Mouse (Mus musculus): ENCODE data around the gene Olfr535. TPM values are rescaled to one million over a fixed set of nuclear protein-coding genes. Genes with fewer than 3 reads are reported as not detected.
"Not testable (repeated sequence)": the region's sequence is repeated elsewhere in the genome, so short reads cannot be mapped to it uniquely, and the experiment has no call there.

Olfr535 gene
- polyA plus RNA-seq (2012; rRNA removed): not detected in 2 replicates

DNA sequence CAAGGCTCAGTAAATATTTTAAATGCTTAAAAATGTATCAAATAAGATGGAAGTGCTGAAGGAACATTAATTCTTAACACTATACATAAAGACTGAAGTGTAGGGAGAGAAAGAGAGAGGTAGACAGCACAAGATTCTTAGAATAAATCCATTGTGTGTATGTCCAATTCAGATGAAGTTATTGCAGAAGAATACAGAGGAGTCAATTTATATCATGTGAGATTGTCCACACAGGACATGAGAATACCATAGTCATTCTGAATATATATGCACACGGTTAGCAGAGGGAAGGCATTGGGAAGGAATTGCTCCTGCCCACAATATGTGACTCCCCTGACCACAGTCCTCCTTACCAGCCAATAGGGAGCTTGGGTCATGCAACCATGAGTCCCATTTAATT, at the start of gene Olfr535:
TSS of gene Olfr535 (plus strand) at position 301 of the 400 bp plus-strand sequence.
- Histone ChIP-seq H3K27ac (ENCODE audit: insufficient read depth, low read length) (no peak within 1 kb of the TSS), H3K4me1 (ENCODE audit: control insufficient read depth, insufficient read depth, low read length) (no peaks in the 10 kb centered on the region), H3K27me3 (ENCODE audit: control insufficient read depth, insufficient read depth, low read length) (no peaks in the 10 kb centered on the region), H3K4me3 (replicated peaks; ENCODE audit: insufficient read depth, low read depth, low read length) (no peak within 1 kb of the TSS)
- TF ChIP-seq CTCF (IDR thresholded peaks at IDR 0.05; ENCODE audit: borderline replicate concordance, insufficient read depth, low read depth, low read length): no peak
- no peak for TF ChIP-seq POLR2A (IDR thresholded peaks at IDR 0.05; ENCODE audit: borderline replicate concordance, insufficient read depth, low read length)
- no peak for DNase-seq
- WGBS: 82% methylated on average over 1 of the region's 1 CpGs

DNA sequence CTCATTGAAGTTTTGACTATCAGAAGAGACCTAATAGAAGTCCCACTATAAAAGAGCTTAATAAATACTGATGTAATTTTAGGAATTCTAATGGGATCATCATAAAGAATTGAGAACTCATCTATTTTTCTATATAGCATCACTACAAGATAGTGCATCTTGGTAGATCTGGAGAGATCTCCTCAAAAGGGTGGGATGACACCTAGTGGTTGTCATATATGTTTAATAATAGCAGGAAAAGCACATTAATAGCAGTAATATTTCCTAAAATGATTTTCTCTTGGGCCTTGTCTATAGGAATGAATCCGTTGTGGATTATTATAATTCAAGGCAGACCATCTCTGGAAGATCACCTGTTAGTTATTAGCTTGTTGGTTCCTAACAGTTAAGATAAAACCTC, 40.9 kb upstream of the Olfr535 start:
- H3K4me1 ChIP-seq (ENCODE audit: control insufficient read depth, insufficient read depth, low read length): no peaks in the 10 kb centered on the region
- TF ChIP-seq POLR2A (IDR thresholded peaks at IDR 0.05; ENCODE audit: borderline replicate concordance, insufficient read depth, low read length) (no peak), CTCF (IDR thresholded peaks at IDR 0.05; ENCODE audit: borderline replicate concordance, insufficient read depth, low read depth, low read length) (no peak)
- no peaks in the 10 kb centered on the region for H3K27me3 ChIP-seq (ENCODE audit: control insufficient read depth, insufficient read depth, low read length)
- no peak for DNase-seq
- H3K27ac ChIP-seq (ENCODE audit: insufficient read depth, low read length): no peak overlapping the region
- WGBS: 83% methylated on average over 1 of the region's 1 CpGs
- H3K4me3 ChIP-seq (replicated peaks; ENCODE audit: insufficient read depth, low read depth, low read length): no peak overlapping the region

DNA sequence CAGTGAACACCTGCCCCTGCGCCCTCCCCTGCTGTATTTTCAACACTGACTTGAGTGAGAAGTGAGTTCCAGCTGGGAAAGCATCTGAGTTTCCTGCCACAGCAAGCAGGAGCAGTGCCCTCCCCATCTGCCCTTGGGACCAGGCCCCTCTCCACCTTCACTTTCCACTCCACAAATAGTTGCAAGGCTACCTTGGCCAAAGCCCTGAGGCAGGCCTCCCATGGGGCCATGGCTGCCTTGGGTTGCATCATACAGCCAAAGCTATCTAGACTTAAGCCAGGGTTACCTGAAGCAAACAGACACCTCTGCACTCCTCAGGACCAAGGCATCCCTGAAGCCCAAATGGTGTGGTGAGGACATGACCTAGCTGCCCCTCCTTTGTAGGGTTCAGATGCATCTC, 20.9 kb upstream of the Olfr535 start, which contains the start of gene Olfr533:
TSS of gene Olfr533 (plus strand) at position 301 of the 400 bp plus-strand sequence.
- not testable (repeated sequence) for DNase-seq; H3K4me1 ChIP-seq (ENCODE audit: control insufficient read depth, insufficient read depth, low read length); H3K4me3 ChIP-seq (replicated peaks; ENCODE audit: insufficient read depth, low read depth, low read length); H3K27me3 ChIP-seq (ENCODE audit: control insufficient read depth, insufficient read depth, low read length); H3K27ac ChIP-seq (ENCODE audit: insufficient read depth, low read length)
- WGBS: 80% methylated on average over 1 of the region's 1 CpGs

DNA sequence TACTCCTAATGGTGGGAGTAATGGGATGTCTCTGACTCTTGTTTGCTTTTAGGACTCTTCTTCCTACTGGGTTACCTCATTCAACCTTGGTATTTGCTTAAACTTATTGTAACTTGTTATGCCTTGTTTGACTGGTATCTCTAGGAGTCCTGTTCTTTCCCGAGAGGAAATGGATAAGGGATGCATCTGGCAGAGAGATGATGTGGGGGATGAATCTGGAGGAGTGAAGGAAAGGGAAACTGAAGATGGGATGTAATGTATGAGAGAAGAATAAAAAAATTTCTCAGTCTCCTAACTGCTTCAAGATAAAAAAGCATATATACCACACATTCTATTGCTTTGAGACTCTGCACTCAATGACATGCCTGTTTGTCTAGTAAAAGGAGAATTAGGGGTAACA, 6.1 kb upstream of the Olfr535 start:
- TF ChIP-seq CTCF (IDR thresholded peaks at IDR 0.05; ENCODE audit: borderline replicate concordance, insufficient read depth, low read depth, low read length) (no peak), POLR2A (IDR thresholded peaks at IDR 0.05; ENCODE audit: borderline replicate concordance, insufficient read depth, low read length) (no peak)
- WGBS: 74% methylated on average over 1 of the region's 1 CpGs
- Histone ChIP-seq H3K4me3 (replicated peaks; ENCODE audit: insufficient read depth, low read depth, low read length) (no peak overlapping the region), H3K4me1 (ENCODE audit: control insufficient read depth, insufficient read depth, low read length) (no peaks in the 10 kb centered on the region), H3K27me3 (ENCODE audit: control insufficient read depth, insufficient read depth, low read length) (no peaks in the 10 kb centered on the region), H3K27ac (ENCODE audit: insufficient read depth, low read length) (no peak overlapping the region)
- no peak for DNase-seq

DNA sequence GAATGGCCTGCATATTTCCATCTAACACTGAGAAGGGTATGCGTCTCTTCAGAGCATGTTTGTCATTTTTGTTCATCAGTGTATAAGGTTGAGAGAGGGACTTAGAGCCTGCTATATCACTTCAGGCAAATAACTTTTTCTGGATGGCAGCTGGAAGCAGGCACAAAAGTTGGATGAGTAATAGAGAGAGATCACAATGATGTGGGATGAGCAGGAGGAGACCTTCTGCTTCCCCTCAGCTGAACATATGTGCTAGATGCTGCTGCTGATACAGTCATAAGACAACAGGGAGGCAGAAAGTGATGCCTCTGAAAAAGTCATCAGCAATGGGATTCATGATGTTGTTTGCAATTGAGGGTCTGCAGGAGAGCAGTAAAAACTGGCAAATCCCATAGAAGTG, 5.3 kb upstream of the Olfr535 start:
- H3K27ac ChIP-seq (ENCODE audit: insufficient read depth, low read length): no peak overlapping the region
- WGBS: 93% methylated on average over 1 of the region's 1 CpGs

DNA sequence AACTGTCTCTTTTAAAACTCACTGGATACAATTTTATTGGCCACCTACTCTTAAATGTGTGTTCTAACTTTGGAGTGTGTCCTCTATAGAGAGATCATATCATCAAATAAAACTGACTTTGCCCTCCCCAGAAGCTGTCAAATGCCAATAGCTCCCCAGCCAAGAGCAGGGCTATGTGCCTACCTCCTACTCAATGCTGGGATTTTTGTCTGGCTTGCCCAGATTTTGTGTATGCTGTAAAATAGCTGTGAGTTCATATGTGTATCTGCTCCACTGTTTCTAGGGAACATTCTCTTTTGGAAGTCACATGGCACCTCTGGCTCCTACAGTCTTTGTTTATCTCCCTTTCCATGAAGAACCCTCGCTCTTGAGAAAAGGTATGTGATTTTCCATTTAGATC, 5.0 kb downstream of the Olfr535 start:
- Histone ChIP-seq H3K27ac (ENCODE audit: insufficient read depth, low read length) (no peak overlapping the region), H3K4me1 (ENCODE audit: control insufficient read depth, insufficient read depth, low read length) (no peaks in the 10 kb centered on the region), H3K27me3 (ENCODE audit: control insufficient read depth, insufficient read depth, low read length) (no peaks in the 10 kb centered on the region), H3K4me3 (replicated peaks; ENCODE audit: insufficient read depth, low read depth, low read length) (no peak overlapping the region)
- no peak for TF ChIP-seq POLR2A (IDR thresholded peaks at IDR 0.05; ENCODE audit: borderline replicate concordance, insufficient read depth, low read length)
- no peak for TF ChIP-seq CTCF (IDR thresholded peaks at IDR 0.05; ENCODE audit: borderline replicate concordance, insufficient read depth, low read depth, low read length)
- no peak for DNase-seq
- WGBS: 75% methylated on average over 1 of the region's 1 CpGs

More for the DNA sequence above, 5.3 kb upstream of the Olfr535 start:
- TF ChIP-seq POLR2A (IDR thresholded peaks at IDR 0.05; ENCODE audit: borderline replicate concordance, insufficient read depth, low read length) (no peak), CTCF (IDR thresholded peaks at IDR 0.05; ENCODE audit: borderline replicate concordance, insufficient read depth, low read depth, low read length) (no peak)
- Histone ChIP-seq H3K4me3 (replicated peaks; ENCODE audit: insufficient read depth, low read depth, low read length) (no peak overlapping the region), H3K4me1 (ENCODE audit: control insufficient read depth, insufficient read depth, low read length) (no peaks in the 10 kb centered on the region), H3K27me3 (ENCODE audit: control insufficient read depth, insufficient read depth, low read length) (no peaks in the 10 kb centered on the region)
- DNase-seq: no peak

DNA sequence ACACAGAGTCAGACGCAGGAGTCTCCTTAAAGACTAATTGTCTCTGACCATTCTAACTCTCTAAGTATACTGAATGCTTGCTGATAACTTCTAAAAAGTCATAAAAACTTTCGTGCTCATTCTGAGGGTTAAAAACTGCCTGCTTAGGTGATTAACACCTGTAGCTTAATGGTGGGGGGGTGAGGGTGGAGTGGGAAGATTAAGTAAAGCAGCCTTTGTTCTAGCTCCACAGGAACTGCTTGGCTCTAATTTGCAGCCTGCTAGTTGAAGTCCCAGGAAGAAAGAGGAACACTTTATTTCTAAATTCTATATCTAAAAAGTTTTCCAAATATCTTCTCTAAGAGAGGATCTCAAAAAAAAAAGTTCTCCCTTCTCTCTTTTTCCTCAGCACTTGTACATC, 10.2 kb downstream of the Olfr535 start:
- H3K27me3 ChIP-seq (ENCODE audit: control insufficient read depth, insufficient read depth, low read length): no peaks in the 10 kb centered on the region

DNA sequence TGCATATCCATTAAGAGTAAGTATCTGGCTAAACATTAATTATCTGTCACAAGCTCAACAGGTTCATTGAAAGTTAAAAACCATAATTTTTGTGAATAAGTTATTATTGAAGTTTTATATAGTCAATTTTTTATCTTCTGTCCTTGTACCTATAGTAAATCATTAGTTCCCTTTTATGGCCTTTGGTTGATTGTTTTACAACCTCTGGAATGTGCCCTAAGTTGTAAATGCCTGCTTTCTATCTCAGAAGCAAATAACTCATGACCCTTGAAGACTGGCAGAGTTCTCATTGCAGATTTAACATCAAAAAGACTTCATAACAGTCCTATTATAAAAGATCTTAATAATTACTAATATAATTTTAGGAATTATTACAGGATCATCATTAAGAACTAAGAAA, 10.7 kb downstream of the Olfr535 start:
- Histone ChIP-seq H3K27ac (ENCODE audit: insufficient read depth, low read length) (no peak overlapping the region), H3K4me3 (replicated peaks; ENCODE audit: insufficient read depth, low read depth, low read length) (no peak overlapping the region), H3K27me3 (ENCODE audit: control insufficient read depth, insufficient read depth, low read length) (no peaks in the 10 kb centered on the region), H3K4me1 (ENCODE audit: control insufficient read depth, insufficient read depth, low read length) (no peaks in the 10 kb centered on the region)
- TF ChIP-seq CTCF (IDR thresholded peaks at IDR 0.05; ENCODE audit: borderline replicate concordance, insufficient read depth, low read depth, low read length) (no peak), POLR2A (IDR thresholded peaks at IDR 0.05; ENCODE audit: borderline replicate concordance, insufficient read depth, low read length) (no peak)
- DNase-seq: no peak

More for the DNA sequence above, 10.2 kb downstream of the Olfr535 start:
- WGBS: 56% methylated on average over 2 of the region's 2 CpGs
- no peak for DNase-seq
- Histone ChIP-seq H3K27ac (ENCODE audit: insufficient read depth, low read length) (no peak overlapping the region), H3K4me1 (ENCODE audit: control insufficient read depth, insufficient read depth, low read length) (no peaks in the 10 kb centered on the region), H3K4me3 (replicated peaks; ENCODE audit: insufficient read depth, low read depth, low read length) (no peak overlapping the region)
- no peak for TF ChIP-seq CTCF (IDR thresholded peaks at IDR 0.05; ENCODE audit: borderline replicate concordance, insufficient read depth, low read depth, low read length)
- TF ChIP-seq POLR2A (IDR thresholded peaks at IDR 0.05; ENCODE audit: borderline replicate concordance, insufficient read depth, low read length): no peak

DNA sequence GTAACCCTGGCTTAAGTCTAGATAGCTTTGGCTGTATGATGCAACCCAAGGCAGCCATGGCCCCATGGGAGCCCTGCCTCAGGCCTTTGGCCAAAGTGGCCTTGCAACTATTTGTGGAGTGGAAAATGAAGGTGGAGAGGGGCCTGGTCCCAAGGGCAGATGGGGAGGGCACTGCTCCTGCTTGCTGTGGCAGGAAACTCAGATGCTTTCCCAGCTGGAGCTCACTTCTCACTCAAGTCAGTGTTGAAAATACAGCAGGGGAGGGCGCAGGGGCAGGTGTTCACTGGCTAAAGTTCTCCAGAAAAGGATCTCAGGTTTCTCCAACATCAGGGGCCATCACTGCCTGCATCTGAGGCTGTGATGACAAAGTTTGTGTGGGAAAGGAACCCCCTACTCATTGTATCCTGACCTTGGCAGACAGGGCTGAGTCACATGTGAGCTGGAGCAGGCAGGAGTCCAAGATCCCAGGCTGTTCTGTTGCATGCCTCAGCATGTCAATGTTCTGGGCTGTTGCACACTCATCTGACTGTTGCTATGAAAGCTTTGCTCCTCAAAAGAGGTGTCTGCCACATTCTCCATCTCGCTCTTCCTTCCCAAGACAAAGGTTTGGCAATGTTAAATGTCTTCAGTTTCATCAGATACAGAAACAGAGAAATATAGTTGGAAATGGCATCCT, 23.5 kb downstream of the Olfr535 start, which contains the start of gene Olfr536:
TSS of gene Olfr536 (minus strand) at position 51 of the 676 bp plus-strand sequence.
- H3K27ac ChIP-seq (ENCODE audit: insufficient read depth, low read length); H3K27me3 ChIP-seq (ENCODE audit: control insufficient read depth, insufficient read depth, low read length); H3K4me1 ChIP-seq (ENCODE audit: control insufficient read depth, insufficient read depth, low read length); H3K4me3 ChIP-seq (replicated peaks; ENCODE audit: insufficient read depth, low read depth, low read length); DNase-seq: not testable (repeated sequence)
- 21% methylated on average over 1 of the region's 2 CpGs for WGBS
